Mouse (Mus musculus): ENCODE measurements around the gene Gngt2.
A peak's percentile ranks its signal among the peaks of the same experiment; 100 is the strongest.
"Not testable (repeated sequence)": the region's sequence is repeated elsewhere in the genome, so short reads cannot be mapped to it uniquely, and the experiment has no call there.

The Gngt2 gene

DNA sequence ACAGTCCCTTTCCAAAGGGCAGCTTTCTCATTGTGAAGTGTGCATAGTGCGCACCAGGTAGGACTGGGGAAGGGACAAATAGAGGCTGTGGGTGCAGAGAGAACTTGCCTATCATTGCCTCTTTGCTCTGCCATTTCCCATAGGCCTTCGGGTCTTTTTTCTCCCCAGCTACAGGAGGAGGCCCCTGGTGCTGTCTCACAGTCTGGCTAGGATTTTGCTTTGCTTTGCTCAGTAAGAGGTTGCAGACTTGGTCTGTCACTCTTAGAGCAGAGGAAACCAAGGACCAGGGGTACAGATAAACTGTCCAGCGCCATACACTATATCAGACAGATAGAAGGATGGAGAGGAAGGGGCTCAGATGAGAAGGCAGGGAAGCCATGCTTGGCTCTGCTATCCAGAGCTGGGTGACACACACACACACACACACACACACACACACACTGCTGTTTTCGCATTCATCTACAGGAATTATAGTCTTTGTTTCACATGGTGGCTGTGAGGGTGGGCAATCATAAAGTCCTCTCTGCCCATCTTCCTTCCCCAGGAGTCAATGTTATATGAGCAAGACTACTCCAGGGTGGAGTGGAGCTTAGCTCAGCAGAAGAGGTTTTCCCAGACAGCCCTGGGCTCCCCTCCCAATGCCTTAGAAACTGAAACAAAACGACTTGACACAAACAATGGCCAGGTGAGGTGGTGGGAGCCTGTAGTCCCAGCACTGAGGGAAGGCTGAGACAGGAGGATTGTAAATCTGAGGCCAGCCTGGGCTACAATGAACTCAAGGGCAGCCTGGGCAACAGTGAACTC lies 3.9 kb downstream of the Gngt2 start:
- no peak for DNase-seq (ENCODE audit: low spot score in 2 of 2)

DNA sequence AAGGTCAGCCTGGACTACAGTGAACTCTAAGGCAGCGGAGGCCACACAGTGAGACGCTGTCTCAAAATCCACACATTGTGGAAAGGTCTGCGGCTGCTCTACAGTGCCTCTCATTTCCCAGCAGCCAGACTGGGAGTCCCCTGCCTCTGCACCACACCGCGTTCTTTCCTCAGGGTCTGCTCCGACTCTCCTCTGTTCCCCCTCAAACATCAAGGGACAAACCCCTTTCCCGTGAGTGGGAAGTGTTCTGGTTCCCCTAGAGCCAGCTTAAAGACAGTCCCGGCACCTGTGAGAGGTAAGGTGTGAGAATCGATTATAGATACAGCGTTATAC lies 4.4 kb downstream of the Gngt2 start:
- DNase-seq (ENCODE audit: low spot score in 2 of 2) = no peak

DNA sequence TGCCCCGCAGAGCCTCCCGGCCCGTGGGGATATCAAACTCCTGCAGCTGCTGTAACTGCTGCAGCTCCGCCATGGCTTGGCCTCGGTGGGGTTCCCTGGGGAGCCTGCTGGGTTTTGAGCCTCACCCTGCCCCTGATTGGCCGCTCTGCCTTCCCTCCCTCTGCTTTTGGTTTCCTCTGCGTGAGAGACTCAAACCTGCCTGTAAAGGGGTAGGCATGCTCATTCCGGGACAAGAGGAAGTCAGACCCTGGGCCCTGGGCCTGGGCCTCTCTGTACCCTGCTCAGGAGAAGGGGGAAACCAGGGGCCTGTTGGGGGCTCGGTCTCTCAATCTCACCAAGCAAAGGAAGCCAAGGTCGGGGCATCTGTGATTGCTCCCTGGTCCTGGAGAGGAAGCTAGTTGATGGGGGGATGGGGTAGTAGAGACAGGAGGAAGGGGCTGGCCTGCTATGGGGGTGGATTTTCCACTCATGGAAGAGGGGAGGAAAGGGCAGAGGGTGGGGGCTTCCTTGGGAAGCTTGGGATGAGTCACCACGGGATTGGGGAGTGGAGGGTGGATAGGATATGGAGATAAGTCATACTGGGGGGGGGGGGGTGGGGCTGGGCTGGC lies 5.2 kb downstream of the Gngt2 start, which contains the start of gene Abi3:
Abi3 (minus strand) TSS at position 403 of the 608 bp plus-strand sequence.
- peak; percentile 45 to 71 for DNase-seq (ENCODE audit: low spot score in 2 of 2)

GRCm38 (mm10) chr11:95842953-95843352 lies 5.9 kb downstream of the Gngt2 start:
- no peak for DNase-seq (ENCODE audit: low spot score in 2 of 2)

GRCm38 (mm10) chr11:95843421-95843950 lies 6.5 kb downstream of the Gngt2 start:
- DNase-seq (ENCODE audit: low spot score in 2 of 2) = no peak

GRCm38 (mm10) chr11:95844935-95845334 lies 7.9 kb downstream of the Gngt2 start:
- no peak for DNase-seq (ENCODE audit: low spot score in 2 of 2)

DNA sequence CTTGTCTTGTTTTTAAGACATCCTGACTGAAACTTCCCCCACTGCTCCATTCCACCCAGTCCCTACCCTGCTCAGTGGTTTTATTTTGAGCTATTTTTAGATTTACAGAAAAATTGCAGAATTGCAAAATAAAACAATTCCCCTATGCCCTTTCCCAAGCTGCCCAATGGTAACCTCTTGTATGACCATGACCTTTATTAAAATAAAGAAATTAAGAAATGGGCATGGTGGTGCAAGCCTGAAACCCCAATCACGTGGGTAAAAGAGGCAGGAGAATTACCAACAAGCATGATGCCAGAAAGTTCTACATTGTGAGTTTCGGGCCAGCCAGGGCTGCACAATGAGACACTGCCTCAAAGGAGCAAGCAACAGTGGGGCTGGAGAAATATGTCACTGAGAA lies 13.9 kb downstream of the Gngt2 start:
- no peak for DNase-seq (ENCODE audit: low spot score in 2 of 2)

DNA sequence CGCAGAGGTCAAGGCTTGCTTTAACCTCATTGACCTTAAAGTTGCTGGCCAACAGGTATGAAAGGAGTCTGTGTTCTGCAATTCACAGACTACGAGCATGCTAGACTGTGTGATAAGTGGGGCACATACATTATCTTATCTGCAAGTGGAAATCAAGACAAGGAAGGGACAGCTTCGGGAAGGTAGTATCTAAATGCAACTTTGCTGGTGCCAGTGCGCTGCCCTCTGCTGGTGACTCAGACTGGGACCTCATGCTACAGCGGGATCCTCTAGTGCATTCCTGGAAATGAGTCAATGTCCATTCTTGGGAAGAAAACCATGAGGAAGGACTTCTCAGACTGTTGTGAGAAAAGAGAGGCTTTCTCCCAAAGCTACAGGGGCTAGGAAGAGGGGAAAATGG lies 16.7 kb downstream of the Gngt2 start:
- DNase-seq (ENCODE audit: low spot score in 2 of 2) = peak; percentile 47 to 68

GRCm38 (mm10) chr11:95857306-95857705 lies 20.3 kb downstream of the Gngt2 start:
- no peak for DNase-seq (ENCODE audit: low spot score in 2 of 2)

DNA sequence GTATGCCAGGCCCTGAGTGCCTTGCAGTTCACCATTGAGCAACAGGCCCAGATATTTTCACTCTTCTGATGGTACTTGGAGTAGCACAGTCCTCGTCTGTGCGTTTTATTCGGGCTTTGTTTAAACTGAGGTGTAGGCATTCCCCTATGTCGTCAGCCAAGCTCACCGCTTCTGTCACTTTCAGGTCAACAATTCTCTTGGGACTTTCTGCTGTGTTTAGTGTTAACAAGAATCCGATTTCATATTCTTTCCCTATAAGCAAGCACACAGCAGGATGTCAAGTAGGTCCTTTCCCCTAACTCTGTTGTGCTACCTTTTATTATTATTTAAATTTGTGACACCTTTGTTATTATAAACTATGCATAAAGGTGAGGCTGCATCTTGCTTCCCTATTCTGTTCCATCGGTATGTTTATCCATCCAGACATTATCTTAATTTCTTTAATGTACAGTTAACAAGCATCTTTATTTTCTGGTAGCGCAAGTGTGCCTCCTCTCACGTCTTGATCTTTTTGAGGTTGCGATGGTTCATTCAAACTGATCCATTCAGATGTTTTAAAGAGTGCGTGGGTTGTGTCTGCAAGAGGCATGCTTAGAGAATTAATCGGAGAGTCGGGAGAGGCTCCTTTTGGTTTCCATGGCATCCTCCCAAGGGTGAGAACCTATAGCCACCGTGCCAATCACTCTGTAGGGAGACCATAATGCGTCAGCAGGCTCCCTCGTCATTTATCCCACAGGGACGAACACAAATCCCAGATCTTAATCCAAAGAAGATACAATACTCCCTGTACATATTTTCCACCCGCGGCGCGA lies 20.9 kb downstream of the Gngt2 start:
- DNase-seq (ENCODE audit: low spot score in 2 of 2) = no peak

DNA sequence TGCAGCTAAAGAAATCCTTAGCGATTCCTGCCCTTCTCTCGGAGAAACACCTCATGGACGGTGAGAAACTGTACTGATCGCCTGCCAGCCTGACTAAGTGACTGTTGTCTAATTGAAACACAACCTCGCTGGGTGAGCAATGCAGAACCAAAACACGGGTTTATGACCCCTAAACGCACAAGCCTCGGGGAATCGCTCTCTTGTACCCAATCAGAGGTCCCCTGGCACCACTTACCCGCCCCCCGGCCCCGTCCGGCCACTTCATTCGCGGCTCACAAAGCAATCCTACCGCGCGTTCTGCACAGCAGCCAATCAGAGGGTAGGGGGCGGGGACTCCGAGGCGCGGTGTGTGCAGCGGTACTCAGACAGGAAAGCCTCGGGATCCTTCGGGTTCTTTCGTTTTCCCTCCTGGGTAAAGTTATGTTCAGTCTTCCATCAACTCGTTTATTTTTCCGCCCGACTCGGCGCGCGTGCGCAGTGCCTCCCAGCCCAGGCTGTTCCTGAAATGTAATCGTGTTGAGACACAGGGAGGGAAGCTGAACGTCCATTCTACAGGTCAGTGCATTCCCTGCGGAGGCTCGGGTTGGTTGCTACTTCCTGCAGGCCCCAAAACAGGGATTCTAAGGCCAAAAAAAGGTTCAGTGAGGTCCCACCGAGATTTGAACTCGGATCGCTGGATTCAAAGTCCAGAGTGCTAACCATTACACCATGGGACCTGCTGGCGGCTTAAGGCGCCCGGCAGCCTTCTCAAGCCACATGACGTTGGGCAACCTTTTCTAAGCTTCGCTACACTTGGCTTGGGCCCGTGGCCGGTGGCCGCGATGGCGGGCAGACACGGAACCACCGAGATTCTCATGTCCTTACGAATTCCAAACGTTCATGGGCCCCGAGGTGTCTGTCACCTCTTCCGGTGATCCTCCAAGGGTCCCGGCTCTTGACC lies 21.8 kb downstream of the Gngt2 start:
- peak; percentile 96 for DNase-seq (ENCODE audit: low spot score in 2 of 2)

GRCm38 (mm10) chr11:95859468-95859855 lies 22.4 kb downstream of the Gngt2 start:
- DNase-seq (ENCODE audit: low spot score in 2 of 2) = peak in 1 of 2 experiments; percentile 60

- DNase-seq (ENCODE audit: low spot score in 2 of 2) = no peak
Measured at GRCm38 (mm10) chr11:95860071-95860490, 23.1 kb downstream of the Gngt2 start.

DNA sequence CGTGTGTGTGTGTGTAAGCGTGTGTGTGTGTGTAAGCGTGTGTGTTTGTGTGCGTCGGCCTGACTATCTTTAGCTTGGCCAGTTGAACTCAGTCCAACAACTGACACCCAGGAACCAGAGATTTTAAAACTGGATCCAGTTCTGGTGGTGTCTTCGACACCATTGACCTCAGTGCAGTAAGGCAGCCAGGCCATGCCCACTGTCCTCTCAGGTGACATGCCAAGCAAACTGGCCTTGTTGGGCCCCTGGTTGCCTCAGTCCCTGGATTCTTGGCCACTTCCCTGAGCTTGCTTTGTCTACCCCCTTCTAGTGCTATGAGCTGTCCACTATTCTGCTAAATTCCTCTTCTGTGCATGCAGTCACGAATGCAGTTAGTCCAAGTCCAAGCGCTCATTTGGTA lies 24.4 kb downstream of the Gngt2 start:
- no peak for DNase-seq (ENCODE audit: low spot score in 2 of 2)

- no peak for DNase-seq (ENCODE audit: low spot score in 2 of 2)
Measured at GRCm38 (mm10) chr11:95869442-95869841, 32.4 kb downstream of the Gngt2 start.

- DNase-seq (ENCODE audit: low spot score in 2 of 2) = peak in 1 of 2 experiments; percentile 37
Measured at GRCm38 (mm10) chr11:95869918-95870470, 33.0 kb downstream of the Gngt2 start.

- peak; percentile 10 to 33 for DNase-seq (ENCODE audit: low spot score in 2 of 2)
Measured at GRCm38 (mm10) chr11:95875804-95876203, 38.8 kb downstream of the Gngt2 start.

DNA sequence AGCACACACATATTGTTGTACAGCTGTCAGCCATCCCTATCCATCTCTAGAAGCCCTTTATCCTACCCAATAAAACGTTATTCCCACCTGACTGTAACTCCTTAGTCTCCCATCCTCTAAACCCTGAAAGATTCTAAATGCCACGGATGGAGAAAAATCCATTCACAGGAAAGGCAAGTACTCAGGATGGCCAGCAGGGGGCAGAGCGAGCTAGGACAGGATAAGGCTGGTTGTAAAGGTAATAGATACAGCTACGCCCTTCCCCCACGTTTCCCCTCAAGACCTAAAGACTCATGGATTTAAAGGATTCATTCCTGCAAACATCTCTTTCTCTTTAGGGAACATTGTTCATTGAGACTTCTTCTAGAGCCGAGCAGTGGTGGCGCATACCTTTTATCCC lies 39.3 kb downstream of the Gngt2 start:
- peak; percentile 50 to 61 for DNase-seq (ENCODE audit: low spot score in 2 of 2)

DNA sequence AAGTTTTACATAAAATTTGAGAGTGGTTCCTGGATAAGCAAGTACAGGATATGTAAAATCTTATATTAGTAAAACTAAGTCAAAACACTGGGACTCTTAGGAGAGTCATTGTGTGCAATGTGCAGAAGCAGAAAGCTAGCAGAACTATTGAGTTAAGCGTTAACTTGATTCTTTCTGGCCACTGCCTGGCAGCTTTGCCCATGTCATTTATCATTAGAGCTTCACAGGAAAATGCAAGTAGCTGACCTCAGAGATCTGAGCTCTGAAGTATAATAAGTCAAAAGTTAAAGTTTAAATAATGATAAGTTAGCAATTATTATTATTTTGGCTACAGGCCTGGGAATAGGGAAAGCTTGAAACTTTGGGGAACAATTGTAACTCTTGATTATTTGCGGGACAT lies 42.8 kb downstream of the Gngt2 start:
- not testable (repeated sequence) for DNase-seq (ENCODE audit: low spot score in 2 of 2)

DNA sequence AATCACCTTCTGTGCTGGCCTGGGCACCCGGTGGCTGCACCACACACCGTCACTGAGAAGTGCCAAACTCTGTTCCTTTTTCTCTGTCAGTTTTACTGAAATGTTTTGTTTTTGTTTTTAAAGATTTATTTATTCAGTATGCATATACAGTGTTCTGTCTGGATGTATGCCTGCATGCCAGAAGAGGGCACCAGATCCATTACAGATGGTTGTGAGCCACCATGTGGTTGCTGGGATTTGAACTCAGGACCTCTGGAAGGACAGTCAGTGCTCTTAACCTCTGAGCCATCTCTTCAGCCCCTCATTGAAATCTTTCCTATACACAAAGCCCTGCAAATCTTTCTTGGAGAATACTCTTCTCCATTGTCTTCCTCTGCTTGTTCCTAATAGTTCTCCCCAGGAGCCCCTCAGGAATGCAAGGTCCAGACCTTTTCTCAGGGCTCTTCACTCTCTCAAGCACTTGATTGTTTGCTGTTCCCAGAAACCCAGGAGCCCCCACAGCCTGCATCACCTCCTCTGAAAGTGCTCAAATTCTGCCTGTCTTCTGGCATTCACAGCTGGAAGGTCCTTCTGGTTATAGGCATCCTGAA lies 53.5 kb downstream of the Gngt2 start:
- DNase-seq (ENCODE audit: low spot score in 2 of 2) = no peak

All from natural killer cell, adult 2 months (primary cell).